Mouse (Mus musculus) A20 (cell line): Measurements from ENCODE around the gene Alox5.

Experiments used
- DNase-seq: peaks from one replicate; pipeline ENCODE4 v3.0.0-alpha.2; 2011; ENCODE audit warnings: low read depth, low spot score

Alox5 gene

DNA sequence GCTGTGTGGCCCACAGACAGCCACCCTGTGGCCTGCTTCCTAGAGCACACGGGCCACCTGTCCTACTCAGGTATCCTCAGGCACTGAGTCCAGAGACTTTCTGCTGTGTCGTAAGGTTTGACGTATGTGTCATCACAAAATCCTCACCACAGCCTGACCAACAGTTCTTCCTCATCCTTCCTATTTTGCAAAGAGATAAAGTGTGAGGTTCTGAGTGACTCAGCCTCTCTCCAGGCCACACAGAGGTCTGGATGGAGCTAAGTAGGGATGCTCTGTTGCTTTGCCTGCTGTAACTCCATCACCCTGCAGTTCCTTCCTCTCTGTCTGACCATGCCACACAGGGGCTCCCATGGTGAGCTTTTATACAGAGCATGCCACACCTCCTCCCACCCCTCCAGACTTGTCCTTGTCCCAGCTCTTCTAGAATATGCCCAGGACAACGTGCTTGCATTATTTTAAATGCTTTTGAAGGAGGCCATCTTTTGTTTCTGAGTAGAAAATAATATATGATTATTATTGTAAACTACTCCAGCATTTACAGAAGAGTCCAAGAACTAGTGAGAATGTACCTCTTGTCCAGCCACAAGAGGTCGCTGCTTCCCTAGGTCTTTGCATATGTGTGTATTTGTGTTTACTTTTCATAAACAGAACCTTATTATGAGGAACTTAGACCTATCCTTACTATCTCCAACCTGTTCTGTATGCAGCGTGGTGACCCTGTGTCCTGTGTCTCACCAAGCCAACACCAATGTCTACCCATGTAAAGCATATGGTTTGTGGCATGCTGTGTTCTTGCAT is 43.3 kb downstream of the Alox5 start:
- peak; percentile 63 for DNase-seq

DNA sequence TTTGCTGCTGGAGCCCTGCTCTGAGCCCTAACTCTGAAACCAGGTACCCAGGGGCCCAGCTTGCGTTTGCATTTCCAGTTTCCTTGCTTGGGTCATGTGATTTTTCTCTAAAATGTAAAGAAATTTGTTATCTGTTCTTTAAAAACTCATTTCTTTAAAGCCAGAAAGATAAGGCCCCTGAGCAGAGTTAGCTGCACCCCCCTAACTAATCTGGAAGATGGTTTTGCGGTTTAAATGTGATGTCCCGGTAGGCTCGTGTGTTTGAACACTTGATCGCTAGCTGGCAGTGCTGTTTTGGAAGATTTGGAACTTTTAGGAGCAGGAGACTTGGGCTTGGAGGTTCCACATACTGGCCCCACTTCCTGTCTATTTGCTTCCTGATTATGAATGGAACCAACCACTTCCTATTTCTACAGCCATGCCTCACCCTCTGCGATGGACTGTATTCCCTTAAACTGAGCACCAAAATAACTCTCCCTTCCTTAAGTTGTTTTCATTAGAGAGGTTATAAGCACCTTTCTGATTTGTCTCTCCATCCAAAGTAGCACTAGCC is 44.9 kb downstream of the Alox5 start:
- DNase-seq, result no peak

DNA sequence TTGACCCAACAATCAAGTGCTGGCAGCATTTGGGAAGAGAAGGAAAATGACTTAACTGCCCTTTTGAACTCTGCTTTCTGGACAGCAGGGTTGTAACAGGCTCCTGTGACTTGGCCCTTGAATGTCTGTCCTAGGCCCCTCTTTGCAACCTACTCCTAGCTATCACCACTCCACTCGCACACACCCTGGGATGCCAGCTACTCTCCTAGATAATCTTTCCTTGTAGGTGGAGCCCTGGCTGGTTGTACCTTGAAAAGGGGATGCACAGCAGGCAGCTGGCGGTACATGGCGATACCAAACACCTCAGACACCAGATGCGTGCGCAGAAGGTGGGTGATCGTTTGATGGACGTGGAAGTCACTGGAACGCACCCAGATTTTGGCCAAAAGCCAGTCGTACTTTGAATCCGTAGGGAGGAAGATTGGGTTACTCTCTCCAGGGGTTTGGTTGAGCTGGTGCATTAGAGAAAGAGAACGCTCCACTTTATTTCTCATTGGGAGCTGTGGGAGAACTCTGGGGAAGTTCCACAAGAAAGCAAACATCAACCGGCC is 45.8 kb downstream of the Alox5 start:
- no peak for DNase-seq

DNA sequence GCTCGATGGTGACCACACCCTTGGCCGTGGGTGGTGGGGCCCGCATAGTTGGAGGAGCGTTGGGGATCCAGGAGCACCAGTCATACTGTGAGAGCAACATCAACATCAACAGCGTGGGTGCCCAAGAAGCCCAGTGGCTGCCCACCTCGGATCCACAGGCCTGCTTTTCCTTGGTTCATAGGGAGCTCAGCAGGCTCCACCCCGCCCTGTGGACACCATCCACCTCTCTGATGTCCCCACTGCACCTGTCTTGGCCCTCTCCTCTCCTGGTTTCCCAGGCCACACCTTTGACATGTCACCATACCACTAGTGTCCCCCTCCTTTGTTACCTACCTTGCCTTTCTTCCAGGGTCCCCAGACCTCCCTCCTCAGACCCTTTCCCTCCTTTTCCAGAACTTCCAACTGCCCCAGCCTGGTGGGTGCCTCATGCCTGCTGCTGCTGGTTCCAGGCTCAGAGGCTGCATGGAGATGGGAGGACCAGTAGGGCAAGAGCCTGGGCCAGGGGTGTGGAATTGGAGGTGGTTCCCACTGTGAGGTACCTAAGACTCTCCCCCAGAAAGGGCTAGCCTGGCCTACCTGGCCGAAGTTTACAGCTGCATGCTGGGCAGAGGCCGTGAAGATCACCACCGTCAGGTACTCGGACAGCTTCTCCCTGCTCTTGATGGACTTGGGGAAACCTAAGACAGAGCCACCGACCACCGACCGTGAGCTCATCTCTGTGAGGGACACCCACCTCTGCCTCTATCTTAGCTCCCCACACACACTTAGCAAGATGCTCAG is 48.2 kb downstream of the Alox5 start:
- DNase-seq, result no peak

DNA sequence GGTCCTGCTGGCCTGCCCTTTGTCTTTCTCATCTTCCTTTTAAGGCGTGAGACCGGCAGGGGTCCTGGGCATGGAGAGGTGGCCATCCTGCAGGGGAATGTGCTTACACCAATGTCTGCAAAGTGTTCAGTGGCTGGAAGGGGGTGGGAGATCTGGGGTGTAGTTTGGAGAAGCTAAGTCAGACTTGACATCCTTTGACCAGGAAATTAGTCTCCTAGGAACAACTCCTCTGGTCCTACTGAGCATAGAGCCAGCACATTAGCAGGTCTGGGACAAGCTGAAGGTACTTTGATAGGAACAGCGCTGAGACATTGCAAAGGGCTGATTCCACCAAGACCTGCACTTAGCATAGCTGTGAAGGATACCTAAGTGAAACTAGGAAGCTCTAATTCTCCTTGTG is 49.3 kb downstream of the Alox5 start:
- DNase-seq, result no peak

DNA sequence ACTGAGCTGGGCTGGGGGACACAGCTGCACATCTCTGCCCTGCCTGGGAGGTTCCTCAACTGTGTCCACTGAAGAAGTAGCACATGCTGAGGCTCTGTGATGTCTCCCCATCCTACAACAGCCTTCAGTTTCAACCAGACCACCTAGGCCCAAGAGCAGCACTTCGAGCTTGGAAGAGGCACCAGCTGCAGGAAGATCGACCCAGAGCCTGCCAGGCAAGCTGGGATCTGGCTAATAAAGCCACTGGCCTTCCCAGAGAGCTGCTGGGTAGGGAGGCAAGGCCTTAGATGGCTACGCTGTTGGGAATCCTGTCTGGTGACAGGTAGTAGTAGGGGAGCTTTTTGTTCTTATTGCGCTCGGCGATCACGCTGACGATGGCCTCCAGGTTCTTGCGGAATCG is 50.5 kb downstream of the Alox5 start:
- no peak for DNase-seq

DNA sequence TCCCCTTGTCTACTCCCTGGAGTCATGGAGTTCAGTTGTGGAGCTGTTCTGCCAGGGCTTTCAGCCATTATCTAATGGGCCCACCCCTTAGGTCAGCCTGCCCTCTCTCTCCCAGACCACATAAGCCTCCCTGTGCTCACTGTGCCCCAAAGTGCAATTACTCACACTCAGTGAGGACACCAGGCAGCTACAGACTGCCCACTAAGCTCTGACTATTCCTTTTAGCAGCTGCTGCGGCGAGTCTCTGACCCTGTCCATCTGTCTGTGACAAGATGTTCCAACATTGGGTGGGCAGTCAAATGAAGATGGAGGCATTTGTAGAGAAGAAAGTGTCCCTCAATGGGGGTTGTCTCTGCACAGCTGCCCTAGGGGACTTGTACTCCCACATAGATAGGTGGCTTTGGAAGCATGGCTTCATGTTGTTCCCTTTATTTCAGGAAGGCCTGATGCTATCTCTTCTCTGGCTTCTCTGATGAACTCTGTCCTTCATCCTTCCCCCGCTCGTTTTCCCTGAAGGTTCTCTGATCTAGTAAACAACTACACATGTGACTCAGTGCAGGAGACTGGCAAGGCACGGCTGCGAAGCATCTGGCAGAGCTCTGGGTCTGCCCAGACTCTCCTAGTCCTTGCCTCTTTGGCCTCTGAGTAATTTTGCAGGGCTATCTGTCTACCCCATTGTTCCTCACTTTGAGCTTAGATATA is 52.9 kb downstream of the Alox5 start:
- no peak for DNase-seq

DNA sequence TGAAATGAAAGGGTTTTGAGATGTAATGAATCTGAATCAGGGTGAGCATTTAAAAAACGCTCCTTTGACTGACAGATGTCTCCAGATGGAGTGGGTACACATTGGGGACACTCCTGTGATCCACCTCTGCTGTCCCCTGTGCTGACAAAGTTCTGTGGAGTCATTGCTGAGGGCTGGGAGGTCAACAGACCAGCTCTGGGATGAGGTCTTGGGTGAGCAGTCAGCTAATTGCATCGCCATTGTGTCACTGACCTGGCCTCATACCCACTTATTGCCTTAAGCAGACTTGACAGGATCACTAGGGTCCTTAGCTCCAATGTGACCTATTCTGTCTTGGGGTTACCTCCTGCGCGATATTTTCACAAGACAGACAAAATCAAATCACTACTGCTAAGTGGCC is 53.8 kb downstream of the Alox5 start:
- DNase-seq, result no peak

DNA sequence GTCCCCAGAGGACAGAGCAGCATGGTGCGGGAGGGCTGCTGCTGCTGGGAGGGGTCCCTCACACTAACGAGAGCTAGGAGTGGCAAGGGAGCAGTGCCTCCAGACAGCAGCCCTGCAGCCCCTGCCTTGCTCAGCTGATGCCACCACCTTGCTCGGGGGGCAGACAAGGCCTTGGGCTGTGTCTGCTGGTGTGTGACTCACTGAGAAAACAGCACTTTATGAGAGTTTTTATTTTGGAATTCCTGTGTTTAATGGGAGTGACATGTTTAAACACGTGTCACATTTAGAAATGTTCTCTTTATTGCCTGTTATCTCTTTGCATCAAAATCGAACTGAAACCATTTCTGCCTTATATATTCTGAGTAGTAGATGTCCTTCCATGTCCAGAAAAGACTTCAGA is 54.3 kb downstream of the Alox5 start:
- DNase-seq, result no peak

DNA sequence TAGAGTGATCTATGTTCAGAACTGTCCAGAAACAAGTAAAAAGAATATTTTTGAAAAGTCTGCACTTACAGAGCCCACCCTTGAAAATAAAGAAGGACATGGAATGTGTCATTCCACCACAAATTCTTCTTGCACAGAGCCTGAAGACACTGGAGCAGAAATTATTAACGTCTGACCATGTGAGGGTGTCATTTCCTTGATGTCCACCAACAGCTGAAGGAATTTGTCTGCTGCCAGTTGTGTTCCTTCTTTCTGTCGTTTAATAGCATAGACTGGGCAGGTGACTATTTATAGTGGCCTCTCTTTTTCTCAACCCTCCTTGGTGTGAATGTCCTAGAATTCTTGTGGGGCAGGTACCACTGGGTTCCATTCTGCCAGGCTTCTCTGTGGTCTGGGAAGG is 54.8 kb downstream of the Alox5 start:
- DNase-seq, result no peak

DNA sequence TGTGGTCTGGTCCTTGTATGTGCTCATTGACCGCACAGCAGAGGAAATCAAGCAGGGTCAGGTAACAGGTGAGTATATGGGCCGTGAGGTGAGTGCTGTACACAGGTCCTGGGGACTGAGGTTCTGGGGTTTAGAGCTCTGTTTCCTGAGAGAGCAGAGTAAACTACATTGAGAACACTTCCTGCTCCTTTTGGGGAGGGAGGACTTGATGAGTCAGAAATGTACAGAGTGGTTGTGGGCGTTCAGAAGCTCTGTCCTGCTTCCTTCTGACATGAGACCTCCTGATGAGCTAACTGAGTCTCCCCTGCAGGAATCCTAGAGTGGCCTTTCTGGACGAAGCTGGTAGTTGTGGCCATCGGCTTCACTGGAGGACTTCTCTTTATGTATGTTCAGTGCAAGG is 55.3 kb downstream of the Alox5 start:
- no peak for DNase-seq

DNA sequence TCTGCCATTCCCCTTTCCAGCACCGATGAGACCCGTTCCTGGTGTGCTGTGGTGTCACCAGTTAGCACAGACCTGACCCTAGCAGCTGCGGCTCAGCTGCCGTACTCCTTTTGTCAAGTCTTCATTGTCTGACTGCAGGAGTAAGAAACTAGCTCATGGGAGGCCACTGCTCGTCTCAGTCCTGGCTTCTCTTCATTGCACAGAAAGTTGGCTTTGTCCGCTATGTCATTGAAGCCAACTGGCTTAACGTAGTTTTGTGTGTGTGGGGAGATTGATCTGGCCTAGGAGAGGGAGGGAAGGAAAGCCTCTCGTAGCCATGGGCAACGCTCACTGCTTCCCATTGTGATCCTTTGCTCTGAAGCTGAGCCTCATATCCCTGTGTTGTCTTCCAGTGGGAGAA is 55.7 kb downstream of the Alox5 start:
- no peak for DNase-seq

DNA sequence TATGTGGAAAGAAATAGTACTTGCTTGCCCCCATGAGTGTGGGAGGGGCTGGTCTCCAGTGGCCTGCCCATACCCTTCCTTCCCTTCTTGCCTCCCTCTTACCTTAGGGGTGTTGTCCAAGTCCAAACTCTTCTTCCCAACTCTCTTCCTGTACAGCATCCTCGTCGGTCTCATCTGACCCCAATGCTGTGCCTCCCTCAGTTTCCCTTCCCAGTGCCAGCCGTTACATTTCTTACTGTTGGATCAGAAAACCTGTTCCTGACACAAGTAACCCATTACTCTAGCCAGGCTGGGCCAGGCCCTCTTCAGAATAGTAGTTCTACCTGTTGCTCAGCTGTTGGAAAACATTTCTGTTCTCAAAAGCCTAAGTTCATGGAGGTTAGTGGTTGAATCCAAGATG is 58.6 kb downstream of the Alox5 start:
- DNase-seq, result no peak

DNA sequence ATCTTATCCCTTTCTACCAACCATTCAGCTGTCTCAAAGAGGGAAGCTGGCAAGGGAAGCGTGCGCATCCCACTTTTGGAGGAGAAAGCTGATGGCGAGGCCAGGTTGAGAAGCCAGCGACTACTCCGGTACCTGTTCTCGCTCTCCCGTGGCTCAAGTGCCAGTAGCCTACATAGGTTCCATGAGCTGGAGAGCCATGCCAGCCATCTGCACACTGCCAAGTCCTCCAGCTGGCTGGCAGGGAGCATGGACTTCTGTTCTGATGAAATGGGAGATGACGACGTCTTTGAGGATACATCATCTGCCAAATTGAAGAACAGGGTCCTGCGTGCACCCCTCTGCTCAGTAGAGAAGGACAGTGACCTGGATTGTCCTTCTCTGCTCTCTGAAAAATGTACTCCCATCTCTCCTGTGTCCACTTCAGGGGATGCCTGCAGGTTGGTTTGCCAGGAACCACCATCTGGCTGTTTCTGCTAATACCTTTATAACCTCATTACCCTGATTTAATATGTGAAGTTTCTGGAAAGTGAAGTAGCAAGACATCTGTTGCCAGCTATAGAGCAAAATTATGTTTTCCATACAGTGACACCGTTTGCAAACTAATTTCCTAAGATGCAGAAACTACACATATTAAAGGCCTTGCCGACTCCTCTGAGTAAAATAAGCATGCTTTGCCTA is 59.1 kb downstream of the Alox5 start:
- no peak for DNase-seq

DNA sequence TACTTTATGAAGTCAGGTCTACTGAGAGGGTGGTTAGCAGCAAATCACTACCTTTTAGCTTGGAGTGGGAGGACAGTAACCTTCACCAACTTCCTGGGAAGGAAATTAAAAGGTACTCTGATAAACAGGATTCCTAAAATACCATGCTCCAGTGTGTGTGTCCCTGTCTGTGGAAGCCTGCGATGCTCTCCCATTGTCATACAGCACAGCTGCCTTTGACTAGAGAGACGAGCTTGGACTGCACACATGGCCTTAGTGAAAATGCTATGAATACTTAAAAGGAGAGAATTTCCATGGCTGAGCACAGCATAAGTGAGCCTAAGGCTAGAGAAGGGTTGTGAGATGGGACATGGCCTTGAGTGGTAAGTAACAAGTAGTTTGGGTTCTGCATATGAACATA is 62.8 kb downstream of the Alox5 start:
- no peak for DNase-seq

DNA sequence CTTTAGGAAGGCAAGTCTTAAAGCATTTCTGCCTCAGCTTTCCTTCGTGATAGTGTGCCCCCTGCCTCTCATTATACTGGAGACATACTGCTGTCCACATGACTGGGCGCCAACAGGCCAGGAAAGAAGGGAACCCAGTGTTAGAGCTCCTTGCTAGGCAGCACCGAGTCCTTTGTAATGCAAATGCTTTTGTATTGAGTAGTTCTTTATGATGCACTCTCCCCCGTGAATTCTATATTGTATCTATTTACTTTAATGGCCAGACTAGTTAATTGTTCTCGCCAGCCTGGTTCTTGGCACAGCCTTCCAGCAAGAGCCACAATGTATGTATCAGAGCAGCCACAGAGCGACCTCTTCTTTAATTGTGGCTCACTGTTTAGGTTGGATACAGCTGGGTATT is 63.4 kb downstream of the Alox5 start:
- DNase-seq, result no peak

DNA sequence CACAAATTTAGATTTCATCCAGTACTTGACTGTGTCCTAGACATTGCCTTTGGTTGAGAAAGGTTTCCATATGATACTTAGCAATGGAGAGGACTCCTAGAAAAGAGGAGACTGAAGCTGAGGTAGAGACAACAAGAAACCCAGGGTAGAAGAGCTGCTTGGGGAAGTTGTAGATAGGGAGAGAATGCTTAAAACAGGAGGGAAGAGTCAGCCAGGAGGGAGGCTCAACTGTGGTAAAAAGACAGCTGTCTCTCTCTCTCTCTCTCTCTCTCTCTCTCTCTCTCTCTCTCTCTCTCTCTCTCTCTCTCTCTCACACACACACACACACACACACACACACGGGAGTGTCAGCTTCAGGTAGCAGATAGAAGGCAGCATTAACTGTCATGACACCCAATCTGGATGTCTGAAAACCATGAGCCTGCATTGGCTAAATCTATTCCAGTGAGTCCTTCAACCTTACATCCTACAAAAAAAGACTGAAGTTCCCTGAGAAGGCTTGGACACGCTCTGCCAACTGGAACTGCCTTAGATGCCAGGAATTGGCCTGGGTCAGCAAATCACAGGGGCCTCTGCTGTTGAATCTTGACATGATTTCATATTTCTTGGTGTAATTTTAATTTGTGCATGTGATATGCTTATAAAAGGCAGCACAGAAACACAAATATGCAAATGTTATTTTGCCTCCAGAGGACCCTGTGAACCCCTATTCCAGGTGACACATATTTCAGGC is 65.9 kb downstream of the Alox5 start:
- DNase-seq, result no peak

DNA sequence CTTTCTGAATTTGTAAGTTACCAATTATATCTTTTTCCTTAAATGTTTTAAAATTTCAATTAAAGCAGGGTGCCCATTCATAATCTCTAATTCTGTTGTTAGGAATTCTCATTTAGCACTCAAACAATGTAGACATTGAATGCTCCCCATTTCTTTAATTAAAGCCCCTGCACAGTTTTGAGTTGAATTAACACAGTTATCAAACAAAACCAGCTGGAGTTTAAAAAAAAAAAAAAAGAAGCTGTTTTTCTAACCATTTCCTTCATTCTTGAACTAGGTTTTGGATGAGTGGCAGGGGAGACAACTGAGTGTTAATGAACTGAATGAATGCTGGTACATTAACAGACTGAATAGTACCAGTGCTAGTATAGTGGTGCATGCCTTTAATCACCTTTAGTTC is 71.5 kb downstream of the Alox5 start:
- no peak for DNase-seq

DNA sequence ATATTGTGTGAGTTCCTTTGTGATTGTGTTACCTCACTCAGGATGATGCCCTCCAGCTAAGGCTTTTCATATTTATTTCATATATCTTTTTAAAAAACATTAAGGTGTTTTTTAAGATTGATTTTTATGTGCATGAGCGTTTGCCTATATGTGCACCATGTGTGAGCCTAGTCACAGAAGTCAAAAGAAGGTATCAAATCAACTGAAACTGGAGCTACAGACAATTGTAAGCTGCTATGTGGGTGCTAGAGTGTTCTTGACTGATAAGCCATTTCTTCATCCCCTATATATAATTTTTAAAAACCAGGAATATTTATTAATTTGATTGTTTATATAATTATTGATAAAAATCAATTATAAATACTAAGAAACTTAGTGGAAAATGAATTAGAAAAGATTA is 72.9 kb downstream of the Alox5 start:
- no peak for DNase-seq

DNA sequence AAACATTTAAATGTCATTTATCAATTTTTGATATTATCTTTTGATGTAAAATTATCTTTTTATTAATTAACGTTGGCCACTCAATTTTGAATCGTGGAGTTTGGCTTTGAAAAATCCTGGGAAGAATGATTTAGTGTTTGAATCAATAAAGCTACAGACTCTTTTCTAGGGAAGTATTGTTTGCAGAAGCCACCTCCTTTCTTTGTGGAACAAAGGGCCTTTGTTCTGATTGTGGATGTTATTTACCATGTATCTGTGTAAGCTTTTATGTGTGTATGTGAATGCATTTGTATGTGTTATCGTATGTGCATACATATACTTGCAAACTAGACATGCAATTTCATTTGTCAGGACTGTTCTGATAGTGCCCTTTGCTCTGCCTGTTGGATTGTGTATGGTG is 74.5 kb downstream of the Alox5 start:
- DNase-seq, result no peak

DNA sequence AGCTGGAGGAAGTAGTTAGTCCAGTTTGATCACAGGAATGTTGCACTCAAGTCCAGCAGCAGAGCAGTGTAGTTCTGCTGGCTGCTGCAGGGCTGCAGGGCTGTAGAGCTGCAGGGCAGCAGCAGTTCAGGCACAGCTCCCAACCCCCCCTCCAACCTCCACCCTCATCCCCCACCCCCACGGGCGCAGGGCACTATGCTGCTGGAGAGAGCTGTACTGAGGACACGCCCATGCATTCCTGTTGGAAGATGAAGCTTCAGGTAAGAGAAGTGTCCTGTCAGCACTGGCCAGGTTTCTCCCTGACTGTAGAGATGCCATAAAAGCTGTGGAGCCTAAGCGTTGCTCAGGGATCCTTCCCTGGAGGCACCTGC is 74.9 kb downstream of the Alox5 start:
- no peak for DNase-seq
